In genomic region chr8:47820914-47821772, GRCm38 (mm10) we compare ENCODE assay signal across 26 mouse cellular contexts. TPM values are rescaled to one million over a fixed set of nuclear protein-coding genes. Genes with fewer than 3 reads are reported as not detected.
A peak's percentile ranks its signal among the peaks of the same experiment; 100 is the strongest.
DNase-seq lines count a peak whose midpoint lies in the region; ATAC-seq and TF ChIP-seq lines count a peak whose summit lies in the region.
"Had no signal": no experiment of that assay in that cellular context is flagged by ENCODE, and none has a peak within 500 bp of the region (broad histone marks: within the 10 kb centered on the region; RNA-seq: fewer than 3 reads in every experiment).

No protein-coding gene starts in this region.

- peaks cover 5% of the 10 kb centered on the region; the same call in 1 of the 2 replicates for H3K9me3 ChIP-seq in forebrain, embryonic 10.5 days
- H3K9me3 ChIP-seq in forebrain, postnatal 0 days (ENCODE audit: low read length): no peaks in the 10 kb centered on the region
- no peaks in the 10 kb centered on the region for H3K9me3 ChIP-seq in kidney, embryonic 14.5 days (ENCODE audit: control insufficient read depth, low read length)
- H3K9me3 ChIP-seq in kidney, embryonic 15.5 days (replicated peaks): no peaks in the 10 kb centered on the region
- H3K9me3 ChIP-seq: embryonic facial prominence, embryonic 10.5 days; G1E; hindbrain, embryonic 12.5 days had no signal

- TF ChIP-seq POLR2A in testis, adult 2 months (IDR thresholded peaks at IDR 0.05; ENCODE audit: control insufficient read depth, low read depth, low read length): no peak

- H3K4me2 ChIP-seq in forebrain, postnatal 0 days (ENCODE audit: low read depth): no peak overlapping the region
- H3K4me2 ChIP-seq in kidney, embryonic 14.5 days (replicated peaks; ENCODE audit: low read depth, low read length): no peak overlapping the region
- H3K4me2 ChIP-seq in kidney, embryonic 15.5 days: no peak overlapping the region
- H3K4me2 ChIP-seq: heart, embryonic 12.5 days; hindbrain, embryonic 12.5 days had no signal

- H3K27me3 ChIP-seq in forebrain, embryonic 10.5 days (ENCODE audit: poor library complexity, severe bottlenecking): no peaks in the 10 kb centered on the region
- H3K27me3 ChIP-seq in forebrain, postnatal 0 days (ENCODE audit: insufficient read depth, low read length): no peaks in the 10 kb centered on the region
- no peaks in the 10 kb centered on the region for H3K27me3 ChIP-seq in kidney, embryonic 14.5 days (ENCODE audit: control insufficient read depth, insufficient read depth, low read length)
- no peaks in the 10 kb centered on the region for H3K27me3 ChIP-seq in kidney, embryonic 15.5 days
- H3K27me3 ChIP-seq in testis, adult 2 months (ENCODE audit: control insufficient read depth, insufficient read depth, low read length): no peaks in the 10 kb centered on the region
- H3K27me3 ChIP-seq: heart, embryonic 12.5 days; hindbrain, embryonic 12.5 days had no signal

- WGBS in forebrain, embryonic 10.5 days: 88% methylated on average over 20 of the region's 20 CpGs
- WGBS in forebrain, postnatal 0 days: 83% methylated on average over 20 of the region's 20 CpGs
- WGBS in kidney, embryonic 14.5 days: 79% methylated on average over 20 of the region's 20 CpGs
- WGBS in kidney, embryonic 15.5 days: 82% methylated on average over 20 of the region's 20 CpGs

- no peak for DNase-seq in forebrain, embryonic 10.5 days (ENCODE audit: extremely low spot score, low spot score)
- DNase-seq in forebrain, postnatal 0 days: no peak
- peak; percentile 58 for DNase-seq in kidney, adult 11 months
- DNase-seq in kidney, postnatal 14 days: peak; percentile 34
- DNase-seq in testis, postnatal 14 days (ENCODE audit: low spot score): no peak
- DNase-seq: adrenal gland, adult 8-10 months; adrenal gland, postnatal 36 days; B cell, adult 2 months; cerebellum, adult 2 months; cerebellum, postnatal 10 days; gastrocnemius, postnatal 14 days; heart, postnatal 36 days had no signal

- H3K4me1 ChIP-seq in forebrain, embryonic 10.5 days: peaks cover 31% of the 10 kb centered on the region
- no peaks in the 10 kb centered on the region for H3K4me1 ChIP-seq in forebrain, postnatal 0 days (ENCODE audit: insufficient read depth)
- no peaks in the 10 kb centered on the region for H3K4me1 ChIP-seq in kidney, embryonic 14.5 days (ENCODE audit: control insufficient read depth, insufficient read depth, low read length)
- no peaks in the 10 kb centered on the region for H3K4me1 ChIP-seq in kidney, embryonic 15.5 days
- H3K4me1 ChIP-seq in testis, adult 2 months (ENCODE audit: control insufficient read depth, insufficient read depth, low read length): no peaks in the 10 kb centered on the region

- H3K27ac ChIP-seq in forebrain, embryonic 10.5 days: 0 out of 2 replicates have a peak overlapping the region, but pooled peaks have one; percentile 45
- no peak overlapping the region for H3K27ac ChIP-seq in forebrain, postnatal 0 days (ENCODE audit: low read depth, low read length)
- no peak overlapping the region for H3K27ac ChIP-seq in kidney, embryonic 14.5 days (ENCODE audit: low read depth, low read length)
- no peak overlapping the region for H3K27ac ChIP-seq in kidney, embryonic 15.5 days
- 0 out of 2 replicates have a peak overlapping the region, but pooled peaks have one; percentile 10 for H3K27ac ChIP-seq in testis, adult 2 months (ENCODE audit: control insufficient read depth, insufficient read depth, low read depth, low read length)
- H3K27ac ChIP-seq: embryonic facial prominence, embryonic 10.5 days; hindbrain, embryonic 12.5 days had no signal

- ATAC-seq in forebrain, postnatal 0 days: no peak
- no peak for ATAC-seq in kidney, embryonic 14.5 days (ENCODE audit: low FRiP score, low TSS enrichment)
- no peak for ATAC-seq in kidney, embryonic 15.5 days (replicated peaks; ENCODE audit: low FRiP score)
- ATAC-seq: CD4-positive, CD25-positive, alpha-beta regulatory T cell, adult 4 months; forebrain, embryonic 16.5 days had no signal

- H3K9ac ChIP-seq in forebrain, postnatal 0 days: no peak overlapping the region
- H3K9ac ChIP-seq in kidney, embryonic 14.5 days (ENCODE audit: low read depth, low read length): no peak overlapping the region
- H3K9ac ChIP-seq in kidney, embryonic 15.5 days: no peak overlapping the region
- H3K9ac ChIP-seq: heart, embryonic 12.5 days; hindbrain, embryonic 12.5 days had no signal

- no peak overlapping the region for H3K4me3 ChIP-seq in forebrain, embryonic 10.5 days
- no peak overlapping the region for H3K4me3 ChIP-seq in forebrain, postnatal 0 days (ENCODE audit: low read depth, low read length)
- H3K4me3 ChIP-seq in kidney, embryonic 14.5 days (ENCODE audit: low read length): no peak overlapping the region
- no peak overlapping the region for H3K4me3 ChIP-seq in kidney, embryonic 15.5 days (replicated peaks)
- H3K4me3 ChIP-seq in testis, adult 2 months (ENCODE audit: control insufficient read depth, low read depth, low read length): peak overlapping the region; percentile 88
- H3K4me3 ChIP-seq: embryonic facial prominence, embryonic 10.5 days; heart, embryonic 12.5 days; hindbrain, embryonic 12.5 days had no signal

- H3K36me3 ChIP-seq in forebrain, embryonic 10.5 days (replicated peaks): no peaks in the 10 kb centered on the region
- no peaks in the 10 kb centered on the region for H3K36me3 ChIP-seq in forebrain, postnatal 0 days (ENCODE audit: insufficient read depth)
- H3K36me3 ChIP-seq in kidney, embryonic 14.5 days (ENCODE audit: control insufficient read depth, insufficient read depth, low read length): no peaks in the 10 kb centered on the region
- H3K36me3 ChIP-seq in kidney, embryonic 15.5 days: no peaks in the 10 kb centered on the region
- no peaks in the 10 kb centered on the region for H3K36me3 ChIP-seq in testis, adult 2 months (ENCODE audit: control insufficient read depth, insufficient read depth, low read length)
- H3K36me3 ChIP-seq: embryonic facial prominence, embryonic 10.5 days; G1E; heart, embryonic 12.5 days; hindbrain, embryonic 12.5 days had no signal

- TF ChIP-seq CTCF in forebrain, postnatal 0 days (IDR thresholded peaks at IDR 0.05; ENCODE audit: low read depth): no peak
- no peak for TF ChIP-seq CTCF in testis, adult 2 months (IDR thresholded peaks at IDR 0.05; ENCODE audit: control insufficient read depth, insufficient read depth, insufficient replicate concordance, low read depth, low read length)

RNA-seq across cellular contexts. Expression of gene Cldn24, which starts 0.8 kb away (rescaled TPM):
- not detected in 2 replicates for polyA plus RNA-seq in forebrain, embryonic 10.5 days (2016; fragmentation: Nextera tagmentation; extraction: Ambion mirVana)
- total RNA-seq in forebrain, postnatal 0 days (2014; rRNA removed): 0.46 TPM in 1 of 2 replicates, not detected in the other
- not detected in 2 replicates for polyA plus RNA-seq in forebrain, postnatal 0 days (2015; fragmentation: Nextera tagmentation; extraction: Ambion mirVana)
- polyA plus RNA-seq in kidney, embryonic 14.5 days (2014; fragmentation: Nextera tagmentation; extraction: Ambion mirVana): not detected in 2 replicates
- polyA plus RNA-seq in kidney, embryonic 15.5 days (2015; fragmentation: Nextera tagmentation; extraction: Ambion mirVana): not detected in 2 replicates
- 0.52 and 0.59 TPM in 2 replicates for polyA plus RNA-seq in testis, adult 2 months (2012; rRNA removed)
- total RNA-seq: adrenal gland, adult 8-10 months; adrenal gland, postnatal 36 days; gastrocnemius, adult 18-20 months; gastrocnemius, postnatal 14 days; heart, adult 8-10 months; heart, postnatal 36 days had no signal
- polyA plus RNA-seq: CD4-positive, CD25-positive, alpha-beta regulatory T cell, adult 4 months; cerebellum, adult 2 months; embryonic facial prominence, embryonic 10.5 days; embryonic facial prominence, embryonic 14.5 days; forebrain, embryonic 16.5 days; G1E; gonadal fat pad, adult 2 months; heart, embryonic 12.5 days; heart, embryonic 16.5 days had no signal

RNA-seq across cellular contexts. Expression of gene Cldn22, which starts 3.1 kb away (rescaled TPM):
- polyA plus RNA-seq in forebrain, embryonic 10.5 days (2016; fragmentation: Nextera tagmentation; extraction: Ambion mirVana): not detected in 2 replicates
- not detected in 2 replicates for total RNA-seq in forebrain, postnatal 0 days (2014; rRNA removed)
- not detected in 2 replicates for polyA plus RNA-seq in forebrain, postnatal 0 days (2015; fragmentation: Nextera tagmentation; extraction: Ambion mirVana)
- polyA plus RNA-seq in kidney, embryonic 14.5 days (2014; fragmentation: Nextera tagmentation; extraction: Ambion mirVana): not detected in 2 replicates
- not detected in 2 replicates for polyA plus RNA-seq in kidney, embryonic 15.5 days (2015; fragmentation: Nextera tagmentation; extraction: Ambion mirVana)
- polyA plus RNA-seq in testis, adult 2 months (2012; rRNA removed): 0.16 and 0.35 TPM in 2 replicates
- total RNA-seq: heart, adult 8-10 months; heart, postnatal 36 days had no signal
- polyA plus RNA-seq: CD4-positive, CD25-positive, alpha-beta regulatory T cell, adult 4 months; embryonic facial prominence, embryonic 10.5 days; embryonic facial prominence, embryonic 14.5 days; forebrain, embryonic 16.5 days; G1E; heart, embryonic 12.5 days; heart, embryonic 16.5 days; hindbrain, embryonic 12.5 days had no signal

Comparison
In these comparisons a context has a peak if more than half of its experiments do, and no peak if none do; other contexts are left out.
1. H3K27ac ChIP-seq: peak in forebrain, embryonic 10.5 days (single experiment) and testis, adult 2 months (single experiment); none in forebrain, postnatal 0 days (single experiment), kidney, embryonic 14.5 days (single experiment) and kidney, embryonic 15.5 days (single experiment).
2. DNase-seq: peak in kidney, adult 11 months (single experiment) and kidney, postnatal 14 days (single experiment); none in forebrain, embryonic 10.5 days (single experiment), forebrain, postnatal 0 days (single experiment) and testis, postnatal 14 days (single experiment).